Mouse (Mus musculus) bone marrow, adult 2 months (tissue): Measurements from ENCODE around the gene Traf3ip3.

Experiments used
- CTCF ChIP-seq: fragments of 200-500 bp; IDR thresholded peaks from 2 replicates; pipeline ENCODE4 v1.5.1; 2011; ENCODE audit warnings: low read length, control low read depth; ENCODE audit not compliant: control insufficient read depth, insufficient read depth
- POLR2A ChIP-seq: fragments of 200-500 bp; IDR thresholded peaks from 2 replicates; pipeline ENCODE4 v1.6.1; 2011; ENCODE audit warnings: low read depth, mild to moderate bottlenecking, control low read depth, low read length, borderline replicate concordance; ENCODE audit not compliant: control insufficient read depth

GRCm38 (mm10) chr1:193151134-193151533, 50.4 kb downstream of the Traf3ip3 start:
- TF ChIP-seq CTCF: no peak
- TF ChIP-seq POLR2A: no peak
